Mouse (Mus musculus) lung, adult 2 months (tissue): Measurements from ENCODE around the gene 4930469K13Rik.

ENCODE experiments used
- CTCF ChIP-seq: fragments of 200-500 bp; IDR thresholded peaks from 2 replicates; pipeline ENCODE4 v1.5.1; 2011; ENCODE audit warnings: mild to moderate bottlenecking, low read length, control low read depth; ENCODE audit not compliant: insufficient read depth
- POLR2A ChIP-seq: fragments of 200-500 bp; IDR thresholded peaks from 2 replicates; pipeline ENCODE4 v1.6.1; 2011; ENCODE audit warnings: low read depth, mild to moderate bottlenecking, control low read depth, low read length, borderline replicate concordance; ENCODE audit errors: extremely low read depth

DNA sequence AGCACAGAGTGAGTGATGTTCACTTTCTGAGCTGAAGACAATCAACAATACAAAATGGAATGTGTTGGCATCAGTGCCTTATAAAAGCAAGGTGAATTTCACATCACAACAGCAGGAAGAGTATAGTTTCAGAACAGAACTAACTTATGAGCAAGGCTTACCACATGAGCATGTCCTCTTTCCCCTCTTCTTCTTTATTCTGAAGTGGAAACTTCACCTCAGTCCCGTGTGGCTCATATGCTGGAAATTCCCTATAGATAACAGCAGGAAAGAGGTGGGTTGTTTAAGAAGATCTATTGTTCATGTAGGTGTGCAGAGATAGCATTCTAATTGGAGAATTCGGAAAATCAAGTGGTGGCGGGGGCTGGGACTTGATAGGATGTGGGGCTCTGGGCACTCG lies 3.5 kb upstream of the 4930469K13Rik start:
- TF ChIP-seq CTCF (no peak), POLR2A (no peak)
